Mouse (Mus musculus) left cerebral cortex, adult 11 months (tissue): ENCODE data around the gene Gabarap.
A peak's percentile ranks its signal among the peaks of the same experiment; 100 is the strongest.
"Not testable (repeated sequence)": the region's sequence is repeated elsewhere in the genome, so short reads cannot be mapped to it uniquely, and the experiment has no call there.

Source experiments
- DNase-seq: peaks from one replicate; pipeline ENCODE4 v3.0.0; 2022; ENCODE audit warnings: low spot score

The Gabarap gene

GRCm38 (mm10) chr11:69990850-69991691 lies at the start of gene Gabarap:
TSS of gene Gabarap (plus strand) at chr11:69991143.
- DNase-seq, result peak; percentile 93

- DNase-seq, result no peak
These were observed 45.7 kb upstream of the Gabarap start for GRCm38 (mm10) chr11:69945216-69945615.

- DNase-seq, result no peak
These were observed 44.7 kb upstream of the Gabarap start for GRCm38 (mm10) chr11:69945997-69946891.

- DNase-seq, result no peak
These were observed 43.4 kb upstream of the Gabarap start for GRCm38 (mm10) chr11:69947337-69948065.

GRCm38 (mm10) chr11:69948066-69948762 lies 42.7 kb upstream of the Gabarap start, which contains the start of gene Slc2a4:
TSS of gene Slc2a4 (minus strand) at chr11:69948188.
- no peak for DNase-seq

GRCm38 (mm10) chr11:69948763-69949150 lies 42.2 kb upstream of the Gabarap start:
- peak; percentile 58 for DNase-seq

GRCm38 (mm10) chr11:69950807-69951459 lies 40.0 kb upstream of the Gabarap start:
- DNase-seq, result no peak

- no peak for DNase-seq
These were observed 38.7 kb upstream of the Gabarap start for GRCm38 (mm10) chr11:69952274-69952673.

GRCm38 (mm10) chr11:69953267-69953915 lies 37.6 kb upstream of the Gabarap start:
- no peak for DNase-seq

- DNase-seq, result not testable (repeated sequence)
These were observed 35.3 kb upstream of the Gabarap start for GRCm38 (mm10) chr11:69955618-69956017.

- DNase-seq, result no peak
These were observed 34.7 kb upstream of the Gabarap start for GRCm38 (mm10) chr11:69956218-69956617.

GRCm38 (mm10) chr11:69960616-69961015 lies 30.3 kb upstream of the Gabarap start:
- DNase-seq, result no peak

GRCm38 (mm10) chr11:69961841-69962240 lies 29.1 kb upstream of the Gabarap start:
- DNase-seq, result no peak

GRCm38 (mm10) chr11:69964650-69965270 lies 26.2 kb upstream of the Gabarap start, which contains the start of gene Cldn7:
TSS of gene Cldn7 (plus strand) at chr11:69964779.
- no peak for DNase-seq

GRCm38 (mm10) chr11:69965271-69966005 lies 25.5 kb upstream of the Gabarap start:
- no peak for DNase-seq

- no peak for DNase-seq
These were observed 24.7 kb upstream of the Gabarap start for GRCm38 (mm10) chr11:69966006-69966859.

GRCm38 (mm10) chr11:69966860-69967517 lies 24.0 kb upstream of the Gabarap start:
- no peak for DNase-seq

- no peak for DNase-seq
These were observed 22.1 kb upstream of the Gabarap start for GRCm38 (mm10) chr11:69968793-69969192.
